Mouse (Mus musculus): ENCODE measurements around the gene Lrrc20. TPM values are rescaled to one million over a fixed set of nuclear protein-coding genes. Genes with fewer than 3 reads are reported as not detected.

Lrrc20 gene
- total RNA-seq, 2 experiments from 2014 or later = 62.3 to 64.9 TPM

DNA sequence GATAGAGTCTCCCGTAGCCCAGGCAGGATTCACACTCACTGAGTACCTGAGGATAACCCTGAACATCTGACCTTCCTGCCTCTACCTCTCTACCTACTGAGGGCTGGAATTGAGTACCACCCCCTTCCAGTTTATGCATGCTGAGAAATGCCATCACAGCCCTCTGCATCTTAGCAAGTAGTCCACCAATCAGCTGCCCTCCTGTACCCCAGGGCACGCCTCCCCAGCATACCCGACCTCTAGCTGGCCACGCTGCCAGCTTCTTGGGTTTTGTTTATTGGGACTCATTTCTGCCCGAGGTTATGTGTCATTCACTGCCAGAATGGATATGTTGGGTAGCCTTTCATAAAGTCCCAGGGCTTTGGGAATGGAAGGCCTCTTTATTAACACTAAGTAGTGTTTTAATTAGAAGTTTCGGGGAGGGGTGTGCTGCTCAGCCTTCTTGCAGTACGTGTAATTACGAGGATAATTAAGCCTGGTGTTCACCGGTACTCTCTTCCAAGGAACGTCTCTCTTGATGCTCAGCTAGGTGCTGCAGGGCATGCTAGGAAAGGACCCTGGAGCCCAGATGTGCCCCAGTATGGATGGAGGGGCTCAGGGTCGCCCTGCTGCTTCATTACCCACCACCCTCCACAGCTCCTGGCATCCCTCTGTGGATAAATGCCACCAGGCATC lies 36.8 kb downstream of the Lrrc20 start:
- DNase-seq = no peak

DNA sequence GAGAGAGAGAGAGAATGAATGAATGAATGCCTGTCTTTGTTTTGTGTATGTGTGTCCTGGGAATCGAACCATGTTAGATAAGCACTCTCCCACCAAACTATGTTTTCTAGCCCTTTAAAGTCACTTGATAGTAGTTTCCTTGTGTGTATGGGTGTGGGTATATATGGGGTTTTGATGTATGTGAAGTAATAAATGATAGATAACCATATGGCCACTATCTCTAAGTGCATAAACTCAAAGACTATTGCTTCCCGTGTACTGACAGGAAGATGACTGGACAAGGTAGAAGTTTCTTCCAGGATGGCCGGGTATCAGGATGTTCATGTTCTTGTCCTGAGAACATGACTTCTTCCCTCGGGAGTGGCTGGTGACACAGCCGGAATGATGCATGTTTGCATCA lies 41.3 kb downstream of the Lrrc20 start:
- no peak for DNase-seq

DNA sequence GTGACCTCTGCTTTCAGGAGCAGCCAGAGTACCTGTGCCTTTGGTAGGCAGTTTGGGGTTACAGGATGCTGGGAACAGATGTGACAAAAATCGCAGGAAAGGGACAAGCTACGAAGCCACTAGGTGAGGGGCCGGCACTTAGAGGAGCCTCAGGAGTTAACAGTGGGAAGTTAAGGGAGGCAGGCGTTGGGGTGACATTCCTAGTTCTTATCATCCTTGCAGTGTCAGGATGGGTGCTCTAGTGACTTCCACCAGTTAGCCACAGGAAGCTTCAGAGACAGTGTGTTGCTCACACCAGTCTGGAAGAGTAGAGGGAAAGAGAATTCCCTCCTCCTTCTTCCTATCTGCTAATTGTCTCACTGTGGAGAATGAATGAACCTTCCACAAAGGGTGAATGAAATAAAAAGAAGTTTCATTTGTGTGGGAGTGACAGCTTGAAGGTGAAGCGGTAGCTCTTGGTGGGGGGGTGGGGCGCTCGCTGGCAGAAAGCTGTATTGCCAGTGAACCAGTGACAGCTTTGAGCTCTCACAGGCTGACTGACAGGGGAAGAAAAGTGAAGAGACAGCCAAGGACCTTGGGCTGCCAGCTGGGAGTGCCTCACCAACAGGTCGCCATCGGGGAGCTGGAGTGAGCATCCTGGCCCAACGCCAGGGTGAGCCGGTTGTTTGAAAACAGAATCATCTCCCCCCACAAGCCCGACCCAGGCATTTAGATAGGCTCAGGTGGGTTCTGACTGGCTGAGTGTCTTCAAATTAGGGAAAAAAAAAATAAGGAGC lies 41.9 kb downstream of the Lrrc20 start:
- peak; percentile 35 for DNase-seq

DNA sequence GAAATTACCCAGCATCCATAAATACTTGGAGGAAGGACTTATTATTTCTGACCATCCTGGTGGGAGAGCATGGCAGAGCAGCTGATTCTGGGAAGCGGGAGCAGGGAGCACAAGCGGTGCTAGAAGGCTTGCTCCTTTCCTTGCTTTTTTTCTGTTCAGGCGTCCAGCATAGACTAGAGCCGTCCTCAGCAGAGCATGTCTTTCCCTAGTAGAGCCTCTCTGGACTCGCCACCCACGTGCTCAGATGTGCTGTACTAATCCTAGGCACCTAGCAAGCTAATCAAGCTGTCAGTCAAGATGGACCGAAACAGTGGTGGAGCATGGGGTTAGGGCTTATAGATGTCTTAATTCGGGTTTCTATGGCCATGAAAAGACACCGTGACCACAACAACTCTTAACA lies 42.7 kb downstream of the Lrrc20 start:
- DNase-seq = no peak

DNA sequence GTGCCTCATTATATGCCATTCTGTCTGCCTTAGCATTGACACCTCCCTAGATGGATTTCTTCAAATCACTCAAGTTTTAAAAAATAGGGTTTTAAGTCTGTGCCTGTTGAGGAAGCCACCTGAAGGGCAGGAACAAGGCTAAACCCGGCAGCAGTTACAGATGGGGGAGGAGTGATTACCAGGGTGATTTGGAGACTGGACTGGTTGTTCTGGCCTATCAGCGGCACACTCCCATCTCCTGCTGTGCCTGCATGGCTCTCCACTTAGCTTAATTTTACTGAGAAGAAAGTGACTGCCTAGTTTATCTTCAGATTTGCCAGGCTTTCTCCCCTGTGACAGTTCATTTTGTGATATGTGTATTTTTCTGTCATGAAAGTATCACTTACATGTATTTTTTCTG lies 43.9 kb downstream of the Lrrc20 start:
- DNase-seq = no peak

DNA sequence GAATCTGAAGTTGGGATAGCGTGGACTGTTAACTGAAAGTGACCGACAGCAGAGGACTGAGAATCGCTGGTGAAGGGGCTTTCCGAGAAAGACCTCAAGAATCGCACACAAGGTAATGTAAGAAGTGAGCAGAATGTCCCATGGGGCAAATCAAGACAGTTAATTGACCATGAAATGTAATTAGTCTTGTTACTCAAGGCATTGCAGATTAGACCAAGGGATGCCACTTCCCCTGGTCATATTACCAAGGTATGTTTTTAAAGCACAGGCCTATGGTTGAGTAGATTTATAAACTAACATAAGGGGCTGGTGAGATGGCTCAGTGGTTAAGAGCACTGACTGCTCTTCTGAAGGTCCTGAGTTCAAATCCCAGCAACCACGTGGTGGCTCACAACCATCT lies 45.1 kb downstream of the Lrrc20 start:
- DNase-seq = no peak

DNA sequence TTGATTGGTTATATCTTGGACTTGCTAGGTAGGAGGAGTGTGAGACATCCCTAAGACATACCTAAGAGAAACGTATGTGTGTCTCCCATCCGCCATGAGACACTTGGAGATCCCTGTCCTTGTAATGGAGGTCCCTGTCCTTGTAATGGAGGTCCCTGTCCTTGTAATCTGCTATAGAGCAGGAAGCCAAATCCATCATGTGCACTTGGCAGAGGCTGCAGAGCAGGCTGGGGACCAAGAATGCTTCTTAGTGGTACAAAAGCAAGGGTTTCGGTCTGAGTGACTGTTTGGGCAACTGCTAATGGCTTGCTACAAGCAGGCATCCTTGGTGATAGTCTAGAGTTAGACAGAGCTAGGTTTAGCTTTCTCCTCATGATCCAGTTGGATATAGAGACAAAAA lies 55.3 kb downstream of the Lrrc20 start:
- no peak for DNase-seq

DNA sequence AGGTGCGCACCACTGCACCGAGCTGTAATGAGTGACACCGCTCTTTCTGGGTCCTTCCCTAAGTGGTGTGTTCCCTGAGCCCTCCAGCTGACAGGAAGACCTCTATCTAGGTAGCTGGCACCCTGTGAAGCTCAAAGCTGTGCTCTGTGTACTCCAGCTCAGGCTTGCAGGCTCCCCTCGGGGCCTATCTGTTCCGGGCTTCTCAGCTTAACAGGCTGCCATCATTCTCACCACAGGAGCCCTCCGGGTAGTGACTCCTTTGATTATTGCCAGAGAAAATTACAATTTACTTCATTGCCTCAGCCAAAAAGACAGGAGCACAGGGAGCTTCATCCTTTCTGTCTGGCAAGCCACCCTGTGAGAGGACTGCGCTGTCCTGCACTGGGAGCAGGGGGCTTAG lies 57.7 kb downstream of the Lrrc20 start:
- DNase-seq = no peak

DNA sequence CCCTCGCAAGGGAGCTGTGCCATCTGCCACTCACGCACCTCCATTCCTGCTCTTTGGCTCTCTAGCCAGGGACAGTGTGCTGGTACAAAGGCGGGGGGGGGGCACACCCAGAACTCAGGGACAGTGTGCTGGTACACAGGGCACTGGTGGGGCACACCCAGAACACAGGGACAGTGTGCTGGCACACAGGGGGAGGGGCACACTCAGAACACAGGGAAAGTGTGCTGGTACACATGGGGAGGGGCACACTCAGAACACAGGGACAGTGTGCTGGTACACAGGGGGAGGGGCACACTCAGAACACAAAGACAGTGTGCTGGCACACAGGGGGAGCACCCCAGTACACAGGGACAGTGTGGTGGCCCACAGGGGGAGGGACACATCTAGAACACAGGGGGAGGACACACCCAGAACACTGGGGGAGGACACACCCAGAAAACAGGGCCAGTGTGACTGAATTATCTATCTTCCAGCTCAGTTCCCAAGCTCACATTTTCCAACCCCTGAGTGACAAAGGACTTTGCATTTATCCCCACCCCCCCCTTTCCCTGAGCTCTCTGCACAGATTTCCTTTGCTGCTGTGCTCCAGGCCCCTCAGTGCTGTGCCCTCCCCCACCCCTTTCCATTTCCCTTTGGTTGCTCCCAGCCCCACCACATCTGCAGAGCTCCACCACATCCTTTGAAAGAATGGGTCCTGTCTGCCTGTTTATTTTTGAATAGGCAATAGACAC lies 58.9 kb downstream of the Lrrc20 start:
- no peak for DNase-seq

DNA sequence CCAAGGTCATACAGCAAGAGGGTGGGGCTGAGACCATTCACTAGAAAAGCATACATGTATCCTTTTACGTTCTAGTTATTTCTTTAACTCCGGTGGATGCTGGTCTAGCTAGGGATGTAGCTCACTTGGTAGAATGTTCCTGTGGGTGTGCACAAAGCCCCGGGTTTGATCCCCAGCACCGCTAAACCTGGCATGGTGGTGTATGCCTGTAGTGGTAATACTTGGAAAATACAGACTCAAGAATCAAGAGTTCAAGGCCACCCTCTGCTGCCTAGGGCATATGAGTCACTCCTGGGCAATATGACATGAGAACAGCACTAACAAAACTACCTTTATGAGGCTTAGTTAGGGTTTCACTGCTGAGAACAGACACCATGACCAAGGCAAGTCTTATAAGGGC lies 59.8 kb downstream of the Lrrc20 start:
- no peak for DNase-seq

DNA sequence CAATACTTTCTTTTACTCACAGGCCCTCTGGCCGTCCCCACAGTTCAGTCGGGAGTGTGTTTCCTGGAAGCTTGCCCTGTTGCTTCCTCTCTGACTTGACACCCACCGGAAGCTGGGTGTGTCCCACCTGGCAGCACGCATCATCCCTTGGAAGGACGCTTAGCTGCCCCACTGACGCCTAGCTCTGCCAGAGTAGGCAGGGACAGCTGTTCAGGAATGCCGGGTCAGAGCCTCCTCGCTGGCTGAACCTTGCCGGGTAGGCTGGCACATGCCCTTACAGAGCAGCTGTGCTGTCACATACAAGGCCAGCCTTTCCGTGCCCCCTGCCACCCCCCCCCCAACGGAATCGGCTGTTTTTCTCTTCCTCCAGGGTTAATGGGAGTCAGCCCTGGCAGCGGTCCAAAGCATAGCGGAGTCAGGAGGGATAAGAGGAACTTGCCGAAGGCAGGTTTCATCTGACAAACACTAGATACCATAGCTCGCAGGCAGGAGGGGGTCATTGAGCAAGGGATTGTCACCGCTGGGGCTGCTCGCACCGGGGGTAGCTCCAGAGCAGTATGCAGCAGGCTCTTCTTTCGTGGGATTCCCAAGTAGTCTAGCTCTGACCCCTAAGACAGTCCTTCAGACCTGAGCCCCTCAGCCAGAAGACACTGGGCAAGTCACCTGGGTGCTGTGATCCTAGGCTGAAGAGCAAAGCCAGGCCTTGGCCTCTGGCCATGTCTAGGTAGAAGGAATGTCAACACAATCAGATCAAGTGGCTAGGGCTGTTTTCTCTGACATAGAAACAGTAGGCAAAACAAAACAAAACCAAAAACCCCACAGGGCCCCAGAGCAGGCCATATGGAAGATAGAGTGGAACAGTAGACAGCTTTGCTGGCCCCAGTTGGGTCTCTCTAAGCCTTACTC lies 60.8 kb downstream of the Lrrc20 start:
- DNase-seq = peak; percentile 82

DNA sequence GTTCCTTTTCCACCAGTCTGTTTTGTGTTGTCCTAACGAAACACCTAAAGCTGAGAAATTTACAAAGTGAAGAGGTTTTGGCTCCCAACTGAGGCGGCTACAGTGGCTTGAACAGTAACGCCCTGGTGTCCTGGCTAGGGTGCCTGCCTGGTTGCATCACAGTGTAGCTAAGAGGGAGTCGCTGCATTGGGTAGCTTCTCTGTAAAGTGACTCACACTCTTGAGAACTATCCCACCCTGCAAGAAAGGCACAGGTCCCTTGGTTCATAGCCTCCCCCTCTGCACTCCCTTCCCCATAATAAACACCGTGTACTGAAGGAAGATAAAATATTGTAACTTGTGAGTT lies 61.4 kb downstream of the Lrrc20 start:
- no peak for DNase-seq

DNA sequence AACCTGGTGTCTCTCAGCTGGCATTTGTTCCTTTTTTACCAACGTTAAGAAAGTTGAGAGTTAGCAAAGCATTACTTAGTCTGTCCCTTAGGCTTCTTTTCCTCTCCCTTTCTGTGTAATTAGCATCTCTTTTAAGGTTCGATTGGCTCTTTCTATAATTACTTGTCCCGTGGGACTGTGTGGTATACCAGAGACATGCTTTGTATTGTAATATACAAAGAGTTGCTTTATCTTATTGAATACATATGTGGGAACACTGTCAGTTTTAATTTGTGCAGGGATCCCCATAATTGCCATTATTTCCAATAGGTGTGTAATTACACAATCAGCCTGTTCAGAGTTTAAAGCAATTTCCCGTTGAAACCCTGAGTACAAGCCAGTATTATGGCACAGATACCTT lies 62.8 kb downstream of the Lrrc20 start:
- DNase-seq = no peak

DNA sequence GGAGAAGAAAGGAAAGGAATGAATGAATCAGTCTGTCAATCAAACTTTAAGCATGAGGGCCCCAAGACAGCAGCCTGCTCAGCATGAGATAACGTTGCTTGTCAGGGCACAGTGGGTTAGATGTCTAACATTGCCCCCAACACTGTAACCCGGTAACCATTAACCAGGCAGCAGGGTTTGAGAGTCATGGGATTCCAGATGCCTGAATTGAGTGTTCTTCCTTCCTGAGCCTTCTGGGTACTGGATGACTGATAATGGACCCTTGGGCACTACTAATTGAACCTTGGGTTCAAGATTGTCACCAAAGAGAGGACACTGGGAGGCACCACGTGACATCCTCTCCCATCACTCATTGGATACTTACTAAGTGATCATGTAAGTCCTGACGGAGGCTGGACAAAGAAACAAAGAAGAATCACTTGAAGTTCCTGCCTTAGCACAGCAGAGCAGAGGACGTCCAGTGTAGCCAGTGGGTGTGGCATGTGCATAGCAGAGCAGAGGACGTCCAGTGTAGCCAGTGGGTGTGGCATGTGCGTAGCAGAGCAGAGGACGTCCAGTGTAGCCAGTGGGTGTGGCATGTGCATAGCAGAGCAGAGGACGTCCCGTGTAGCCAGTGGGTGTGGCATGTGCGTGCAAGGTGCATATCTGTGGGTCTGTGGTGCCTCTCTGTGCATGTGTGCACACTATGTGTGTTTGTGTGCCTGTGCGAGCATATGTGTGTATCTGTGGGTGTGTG lies 68.7 kb downstream of the Lrrc20 start:
- no peak for DNase-seq

DNA sequence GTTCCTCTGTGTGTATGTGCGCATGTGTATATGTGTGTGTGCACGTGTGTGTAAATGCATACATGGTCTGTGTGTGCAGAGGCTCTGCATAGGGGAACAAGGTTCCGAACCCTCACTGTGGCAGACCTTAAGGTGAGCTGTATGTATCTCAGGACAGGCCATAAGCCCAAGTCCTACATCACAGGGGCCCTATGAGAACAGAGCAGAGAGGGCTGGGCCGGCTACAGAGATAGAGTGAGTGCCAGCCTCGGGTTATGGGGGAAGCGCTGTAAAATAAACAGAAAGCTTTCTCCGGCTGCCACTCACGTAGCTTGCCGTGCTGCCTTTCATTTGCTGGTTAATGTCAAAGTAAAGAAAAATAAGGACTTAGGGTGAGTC lies 69.3 kb downstream of the Lrrc20 start:
- no peak for DNase-seq

DNA sequence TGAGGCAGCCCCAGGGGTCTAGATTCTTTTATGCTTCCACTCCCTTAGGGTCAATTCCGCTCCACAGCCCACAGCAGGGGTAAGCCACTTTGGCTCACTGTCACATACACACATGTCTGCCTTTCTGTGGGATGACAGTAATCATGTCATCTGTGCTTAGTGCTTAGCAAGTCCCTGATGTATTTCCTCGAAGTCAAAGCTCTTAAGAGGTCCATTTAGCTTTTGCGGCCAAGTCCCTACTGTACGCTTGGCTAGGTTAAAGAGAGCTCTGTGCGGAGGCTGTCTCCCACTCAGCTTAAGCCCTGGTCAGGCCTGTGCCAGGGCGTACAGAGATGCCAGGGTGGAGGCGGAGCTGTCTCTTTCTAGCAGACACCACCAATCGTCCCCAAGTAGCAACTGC lies 74.5 kb downstream of the Lrrc20 start:
- no peak for DNase-seq

DNA sequence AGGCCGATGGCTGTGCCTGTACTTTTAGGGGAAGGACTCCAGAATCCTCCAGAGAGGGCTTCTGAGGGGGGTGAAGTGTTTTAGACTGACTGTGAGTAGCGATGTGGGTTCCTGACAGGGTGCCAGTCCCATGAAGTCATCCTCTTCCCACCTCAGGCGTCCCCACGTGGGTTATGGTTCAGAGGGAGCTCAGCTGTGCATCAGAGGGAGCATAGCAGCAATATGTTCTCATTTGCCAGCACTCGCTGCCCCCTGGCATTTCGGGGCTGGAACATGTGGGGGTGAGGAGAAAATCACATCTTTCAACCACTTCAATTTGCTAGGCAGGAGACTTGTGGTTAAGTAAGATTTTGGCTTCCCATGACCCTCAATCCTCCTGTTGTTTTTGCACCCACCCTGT lies 79.6 kb downstream of the Lrrc20 start:
- no peak for DNase-seq

DNA sequence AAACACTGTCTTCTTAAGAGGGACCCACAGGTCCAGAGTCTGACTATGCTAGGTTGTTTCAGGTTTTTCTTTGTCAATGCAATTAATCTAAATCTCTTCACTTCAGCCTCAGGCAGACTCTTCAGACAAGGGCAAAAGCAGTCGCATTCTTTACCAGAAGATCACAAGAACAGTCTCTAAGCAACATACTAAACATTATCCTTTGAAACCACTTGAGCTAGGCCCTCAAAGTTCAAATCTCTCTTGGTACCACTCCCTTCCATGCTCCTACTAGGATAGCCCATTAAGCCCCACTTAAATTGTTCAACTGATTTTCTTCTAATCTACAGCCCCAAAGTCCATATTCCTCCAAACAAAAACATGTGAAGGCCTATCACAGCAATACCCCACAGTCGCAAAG lies 83.0 kb downstream of the Lrrc20 start:
- no peak for DNase-seq

DNA sequence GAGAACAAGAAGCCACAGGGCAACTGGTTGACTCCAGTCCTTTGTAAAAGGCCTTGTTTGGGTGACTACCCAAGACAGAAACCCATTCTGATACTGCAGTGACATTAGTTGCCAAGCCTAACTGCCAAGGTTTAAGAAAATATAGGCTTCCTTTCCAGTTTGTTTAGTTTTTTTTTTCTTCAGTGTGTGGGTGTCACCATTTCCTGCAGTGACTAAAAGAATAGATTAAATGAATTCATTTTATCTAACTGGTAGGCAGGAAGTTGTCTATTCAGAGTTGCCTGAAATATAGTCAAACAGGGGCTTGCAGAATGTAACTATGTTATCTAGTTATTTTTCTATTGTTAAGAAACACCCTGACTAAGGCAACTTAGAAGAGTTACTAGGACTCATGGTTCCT lies 83.9 kb downstream of the Lrrc20 start:
- no peak for DNase-seq

DNA sequence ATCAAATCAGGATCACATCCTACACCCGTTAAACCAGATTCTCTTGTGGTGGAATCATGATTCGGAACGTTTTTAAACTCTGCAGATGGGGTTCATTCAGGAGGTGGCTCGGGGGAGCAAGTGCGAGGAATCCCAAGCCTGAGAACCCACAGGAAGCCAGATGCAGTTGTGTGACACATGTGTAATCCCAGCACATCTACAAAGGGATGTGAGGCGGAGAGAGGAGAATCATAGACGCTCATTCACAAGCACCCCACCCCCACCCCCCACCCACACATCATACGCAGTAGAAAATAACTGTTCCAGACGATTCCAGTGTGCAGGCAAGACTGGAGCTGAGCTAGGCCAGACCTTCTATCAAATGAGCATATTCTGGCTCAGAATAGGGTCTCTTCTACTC lies 87.9 kb downstream of the Lrrc20 start:
- DNase-seq = no peak

DNA sequence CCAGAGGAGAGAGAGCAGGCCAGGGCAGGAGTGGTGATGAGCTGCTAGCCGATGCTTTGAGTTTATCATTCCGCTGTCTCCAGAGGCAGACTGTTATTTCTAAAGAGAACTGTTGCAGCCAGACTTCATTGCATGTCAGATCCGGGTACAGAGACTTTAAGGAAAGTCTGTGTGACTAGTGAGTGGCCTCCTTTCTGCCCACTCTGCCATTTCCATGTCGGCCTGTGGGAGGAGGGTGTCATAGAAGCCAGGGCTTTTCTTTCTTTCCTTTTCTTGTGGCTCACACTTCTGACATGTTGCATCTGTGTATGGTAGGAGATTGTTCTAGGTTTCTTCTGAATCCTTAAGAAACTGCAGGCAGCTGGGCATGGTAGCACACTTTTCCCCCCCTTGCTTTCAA lies 88.8 kb downstream of the Lrrc20 start:
- no peak for DNase-seq

DNA sequence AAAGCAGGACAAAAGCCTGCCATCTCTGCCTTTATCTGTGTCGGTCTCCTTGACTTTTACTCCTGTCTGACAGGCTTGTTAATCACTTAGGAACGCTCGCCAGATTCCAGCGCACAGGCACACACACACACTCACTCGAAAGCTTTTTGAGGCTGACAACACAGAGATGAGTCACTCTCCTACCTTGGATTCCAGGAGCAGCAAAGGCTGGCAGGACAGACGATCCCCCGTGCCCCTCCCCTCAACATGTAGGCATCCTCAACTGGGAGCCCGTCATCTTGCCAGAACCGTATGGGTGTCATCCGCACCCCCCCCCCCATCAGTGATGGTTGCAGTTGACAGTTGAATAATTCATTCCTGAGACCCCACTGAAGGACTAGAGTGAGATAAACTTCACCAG lies 94.6 kb downstream of the Lrrc20 start:
- no peak for DNase-seq
